Mouse (Mus musculus): ENCODE measurements at regions not wholly inside any gene's neighbourhood (a gene's known extent, or its start where the extent isn't known, plus 50 kb on each side); places are given as distances from the start of the nearest gene placed in this dataset.

- TF ChIP-seq POLR2A (IDR thresholded peaks at IDR 0.05; ENCODE audit: borderline replicate concordance, extremely low read depth, low read depth, low read length): no peak
- TF ChIP-seq CTCF (IDR thresholded peaks at IDR 0.05; ENCODE audit: insufficient read depth, low read length): no peak
Measured at GRCm38 (mm10) chr6:143475296-143475695, 308.3 kb downstream of the Etnk1 start.

Measured in lung, adult 2 months (tissue).